ENCODE assay signal across 33 mouse cellular contexts in the genomic region with DNA sequence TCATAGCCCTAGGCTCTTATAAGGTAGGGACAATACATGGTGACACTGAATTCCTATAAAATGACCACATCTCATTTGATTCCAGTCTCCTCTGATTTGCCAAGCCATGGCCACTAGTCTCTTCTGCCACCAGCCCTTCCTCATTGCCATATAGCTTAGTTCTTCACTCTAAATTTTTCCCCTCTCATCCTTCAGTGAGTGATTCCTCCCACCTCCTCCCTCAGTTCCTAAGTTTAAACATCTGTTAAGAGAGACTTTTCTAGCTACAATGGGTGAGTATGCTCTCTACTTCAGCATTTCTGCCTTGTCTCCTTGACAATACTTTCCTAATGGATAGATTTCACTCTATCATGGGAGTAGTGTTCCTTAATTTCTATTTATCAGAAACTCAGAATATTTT.
"Had no signal": no experiment of that assay in that cellular context is flagged by ENCODE, and none has a peak within 500 bp of the region (broad histone marks: within the 10 kb centered on the region; RNA-seq: fewer than 3 reads in every experiment).

No protein-coding gene starts in this region.

- ATAC-seq: hindbrain, embryonic 16.5 days; hindbrain, postnatal 0 days; inflammation-experienced regulatory T-cells, adult 6 months; intestine, embryonic 15.5 days; intestine, embryonic 16.5 days; intestine, postnatal 0 days had no signal

- H3K27ac ChIP-seq: heart, embryonic 13.5 days; heart, embryonic 15.5 days; hindbrain, embryonic 10.5 days; hindbrain, embryonic 12.5 days; hindbrain, embryonic 13.5 days; hindbrain, embryonic 14.5 days; hindbrain, embryonic 15.5 days; hindbrain, postnatal 0 days; intestine, embryonic 15.5 days; kidney, embryonic 15.5 days; kidney, postnatal 0 days; layer of hippocampus, adult 2 months had no signal

- DNase-seq: heart, postnatal 10 days; heart, postnatal 14 days; heart, postnatal 36 days; heart, postnatal 4 days; kidney, adult 11 months; kidney, adult 18-20 months; kidney, adult 2 months; kidney, adult 8-10 months; kidney, adult 9 months; kidney, postnatal 10 days; kidney, postnatal 14 days; kidney, postnatal 25 days; kidney, postnatal 36 days; kidney, postnatal 4 days; layer of hippocampus, adult 9-11 months; layer of hippocampus, postnatal 36 days had no signal

- H3K4me3 ChIP-seq: heart, embryonic 12.5 days; heart, embryonic 13.5 days; heart, embryonic 15.5 days; hindbrain, embryonic 10.5 days; hindbrain, embryonic 12.5 days; hindbrain, embryonic 13.5 days; hindbrain, embryonic 15.5 days; intestine, embryonic 15.5 days; kidney, embryonic 15.5 days; layer of hippocampus, adult 2 months had no signal
